Mouse (Mus musculus) stomach, postnatal 0 days (tissue): ENCODE results near the gene Gm15737. TPM values are rescaled to one million over a fixed set of nuclear protein-coding genes. Genes with fewer than 3 reads are reported as not detected.
A peak's percentile ranks its signal among the peaks of the same experiment; 100 is the strongest.

ENCODE experiments used
- ATAC-seq: fragments of 200-750 bp; cut with Nextera tagmentation; 2 replicates; pipeline ENCODE4 v1.8.0; 2017; ENCODE audit not compliant: low FRiP score, low TSS enrichment
- DNase-seq: peaks from one replicate; pipeline ENCODE4 v3.0.0-alpha.2; 2016; ENCODE audit warnings: low spot score
- H3K27ac ChIP-seq: fragments of 300-500 bp; sonication (generic); replicated peaks from 2 replicates; pipeline ENCODE4 v1.5.1; 2014; ENCODE audit warnings: mild to moderate bottlenecking, control low read depth
- H3K27me3 ChIP-seq: fragments of 300-500 bp; sonication (generic); 2 replicates; pipeline ENCODE4 v1.6.1; 2014; ENCODE audit warnings: low read length; ENCODE audit not compliant: control insufficient read depth, insufficient read depth
- H3K36me3 ChIP-seq: fragments of 300-500 bp; sonication (generic); 2 replicates; pipeline ENCODE4 v1.6.1; 2014; ENCODE audit warnings: low read length, mixed read lengths; ENCODE audit not compliant: control insufficient read depth, insufficient read depth
- H3K4me1 ChIP-seq: fragments of 300-500 bp; sonication (generic); replicated peaks from 2 replicates; pipeline ENCODE4 v1.6.1; 2014; ENCODE audit warnings: antibody characterized with exemption; ENCODE audit not compliant: control insufficient read depth, insufficient read depth
- H3K4me2 ChIP-seq: fragments of 300-500 bp; sonication (generic); replicated peaks from 2 replicates; pipeline ENCODE4 v1.6.1; 2014; ENCODE audit warnings: low read depth, mild to moderate bottlenecking, control low read depth, moderate library complexity
- H3K4me3 ChIP-seq: fragments of 300-500 bp; sonication (generic); 2 replicates; pipeline ENCODE4 v1.5.1; 2014; ENCODE audit warnings: low read depth, low read length, control low read depth
- H3K9ac ChIP-seq: fragments of 300-500 bp; sonication (generic); 2 replicates; pipeline ENCODE4 v1.6.1; 2014; ENCODE audit warnings: mild to moderate bottlenecking, low read length, control low read depth, mixed read lengths
- H3K9me3 ChIP-seq: fragments of 300-500 bp; sonication (generic); 2 replicates; pipeline ENCODE4 v1.6.1; 2016; ENCODE audit warnings: low read length; ENCODE audit not compliant: control insufficient read depth
- CTCF ChIP-seq: IDR thresholded peaks from 2 replicates; pipeline ENCODE4 v1.5.1; 2016; ENCODE audit warnings: antibody characterized with exemption, low read depth, mild to moderate bottlenecking, moderate library complexity
- EP300 ChIP-seq: optimal IDR thresholded peaks from 2 replicates; pipeline ENCODE3; 2016; ENCODE audit warnings: antibody characterized with exemption
- WGBS: fragments of 180-500 bp; shearing (Covaris S2); extraction: QIAGEN DNeasy Blood & Tissue Kit; methylation state at CpG from one replicate; pipeline ENCODE4 v1.1.7; 2014; 5-methylcytosine and 5-hydroxymethylcytosine counted together
- polyA plus RNA-seq: library from polyadenylated mRNA; unstranded; fragments of >200 nt; fragmentation: Nextera tagmentation; extraction: Ambion mirVana; gene quantifications from 2 replicates; pipeline ENCODE4 v1.2.1, GENCODE M21; 2015

Gene Gm15737
- polyA plus RNA-seq, 1 experiment from 2014 or later: 0.02 TPM

- 0 out of 2 replicates have a peak, but pooled peaks cover 2% of the 10 kb centered on the region for H3K36me3 ChIP-seq
- no peak for TF ChIP-seq CTCF
- no peak for TF ChIP-seq EP300
- ATAC-seq (no peak), DNase-seq (no peak)
- no peaks in the 10 kb centered on the region for H3K4me1 ChIP-seq
- H3K27me3 ChIP-seq: no peaks in the 10 kb centered on the region
- H3K9ac ChIP-seq: no peak overlapping the region
- no peak overlapping the region for H3K4me3 ChIP-seq
- H3K27ac ChIP-seq: no peak overlapping the region
- H3K9me3 ChIP-seq: no peaks in the 10 kb centered on the region
- no peak overlapping the region for H3K4me2 ChIP-seq
- WGBS: 38% methylated on average over 1 of the region's 1 CpGs
These were observed 22.4 kb downstream of the Gm15737 start for GRCm38 (mm10) chr6:92891535-92891934.

- Histone ChIP-seq H3K4me3 (no peak overlapping the region), H3K9me3 (no peaks in the 10 kb centered on the region), H3K36me3 (no peaks in the 10 kb centered on the region), H3K4me1 (no peaks in the 10 kb centered on the region), H3K27me3 (no peaks in the 10 kb centered on the region), H3K4me2 (no peak overlapping the region), H3K9ac (no peak overlapping the region), H3K27ac (0 out of 2 replicates have a peak overlapping the region, but pooled peaks have one; percentile 18)
- peak; percentile 38 for DNase-seq
- ATAC-seq: peak; percentile 92
- 39% methylated on average over 1 of the region's 1 CpGs for WGBS
- TF ChIP-seq CTCF (no peak), EP300 (no peak)
These were observed 34.9 kb downstream of the Gm15737 start for GRCm38 (mm10) chr6:92904037-92904436.

- Histone ChIP-seq H3K27me3 (no peaks in the 10 kb centered on the region), H3K4me1 (no peaks in the 10 kb centered on the region), H3K4me3 (no peak overlapping the region), H3K27ac (0 out of 2 replicates have a peak overlapping the region, but pooled peaks have one; percentile 18), H3K36me3 (no peaks in the 10 kb centered on the region), H3K9ac (no peak overlapping the region), H3K9me3 (no peaks in the 10 kb centered on the region), H3K4me2 (no peak overlapping the region)
- ATAC-seq (peak; percentile 61), DNase-seq (no peak)
- 13% methylated on average over 2 of the region's 2 CpGs for WGBS
- TF ChIP-seq EP300: no peak
- no peak for TF ChIP-seq CTCF
These were observed 35.3 kb downstream of the Gm15737 start for GRCm38 (mm10) chr6:92904491-92904890.

- Histone ChIP-seq H3K27me3 (no peaks in the 10 kb centered on the region), H3K27ac (no peak overlapping the region), H3K4me1 (no peaks in the 10 kb centered on the region), H3K4me2 (no peak overlapping the region), H3K36me3 (no peaks in the 10 kb centered on the region; the same call in 1 of the 2 replicates), H3K9ac (no peak overlapping the region), H3K4me3 (no peak overlapping the region), H3K9me3 (no peaks in the 10 kb centered on the region)
- WGBS: 31% methylated on average over 5 of the region's 5 CpGs
- DNase-seq (no peak), ATAC-seq (no peak)
- no peak for TF ChIP-seq EP300
- TF ChIP-seq CTCF: 0 out of 2 replicates have a peak, but pooled peaks have one; percentile 3
These were observed 36.8 kb downstream of the Gm15737 start for GRCm38 (mm10) chr6:92905922-92906321.

- no peak for DNase-seq
- no peaks in the 10 kb centered on the region for H3K27me3 ChIP-seq
- H3K4me2 ChIP-seq: no peak overlapping the region
- H3K36me3 ChIP-seq: no peaks in the 10 kb centered on the region; the same call in 1 of the 2 replicates
- no peaks in the 10 kb centered on the region for H3K9me3 ChIP-seq
- H3K27ac ChIP-seq: no peak overlapping the region
- ATAC-seq: no peak
- H3K9ac ChIP-seq: no peak overlapping the region
- H3K4me1 ChIP-seq: no peaks in the 10 kb centered on the region
- TF ChIP-seq EP300 (no peak), CTCF (no peak)
- WGBS: 41% methylated on average over 8 of the region's 8 CpGs
- H3K4me3 ChIP-seq: no peak overlapping the region
These were observed 40.2 kb downstream of the Gm15737 start for GRCm38 (mm10) chr6:92909361-92909760.

GRCm38 (mm10) chr6:92910611-92911010 lies 41.5 kb downstream of the Gm15737 start:
- Histone ChIP-seq H3K4me1 (no peaks in the 10 kb centered on the region), H3K36me3 (no peaks in the 10 kb centered on the region; the same call in 1 of the 2 replicates), H3K27me3 (no peaks in the 10 kb centered on the region), H3K9ac (no peak overlapping the region), H3K9me3 (no peaks in the 10 kb centered on the region), H3K4me3 (no peak overlapping the region), H3K27ac (no peak overlapping the region), H3K4me2 (no peak overlapping the region)
- no peak for TF ChIP-seq EP300
- ATAC-seq (no peak), DNase-seq (no peak)
- WGBS: 76% methylated on average over 3 of the region's 3 CpGs
